Mouse (Mus musculus): Measurements from ENCODE around the gene Aldh3b3. TPM values are rescaled to one million over a fixed set of nuclear protein-coding genes. Genes with fewer than 3 reads are reported as not detected.

Aldh3b3 gene
- polyA plus RNA-seq, 1 experiment, result not detected

GRCm38 (mm10) chr19:4018743-4019583 is 60.5 kb downstream of the Aldh3b3 start:
- Histone ChIP-seq H3K27me3 (ENCODE audit: control insufficient read depth, insufficient read depth, low read length, poor library complexity, severe bottlenecking) (no peaks in the 10 kb centered on the region), H3K4me1 (ENCODE audit: control insufficient read depth, insufficient read depth, low read length) (no peaks in the 10 kb centered on the region), H3K9ac (ENCODE audit: low read depth, poor library complexity, severe bottlenecking) (no peak overlapping the region), H3K4me3 (ENCODE audit: low read depth, low read length) (no peak overlapping the region), H3K9me3 (replicated peaks; ENCODE audit: control insufficient read depth, insufficient read depth, low read length, poor library complexity, severe bottlenecking) (no peaks in the 10 kb centered on the region), H3K27ac (ENCODE audit: insufficient read depth, low read length) (no peak overlapping the region), H3K36me3 (ENCODE audit: control insufficient read depth, insufficient read depth, low read length, poor library complexity, severe bottlenecking) (no peaks in the 10 kb centered on the region)
- TF ChIP-seq POLR2A (IDR thresholded peaks at IDR 0.05; ENCODE audit: insufficient read depth, low read length) (no peak), CTCF (IDR thresholded peaks at IDR 0.05; ENCODE audit: low read depth, low read length) (peak; percentile 73)

Other genes with a start within 250 kb of the Aldh3b3 start
- gene Kmt5b, start 191.2 kb upstream of the Aldh3b3 start, polyA plus RNA-seq (2011; ENCODE audit: insufficient read depth, insufficient read length, low read depth, missing spikeins), result 34.6 and 39.4 TPM in 2 replicates
- 142 and 148 TPM in 2 replicates for gene Chka, start 106.9 kb upstream of the Aldh3b3 start, polyA plus RNA-seq (2011; ENCODE audit: insufficient read depth, insufficient read length, low read depth, missing spikeins)
- 25.2 and 30.0 TPM in 2 replicates for gene Tcirg1, start 51.5 kb upstream of the Aldh3b3 start, polyA plus RNA-seq (2011; ENCODE audit: insufficient read depth, insufficient read length, low read depth, missing spikeins)
- 91.7 and 112 TPM in 2 replicates for gene Ndufs8, start 45.9 kb upstream of the Aldh3b3 start, polyA plus RNA-seq (2011; ENCODE audit: insufficient read depth, insufficient read length, low read depth, missing spikeins)
- 0.66 and 0.96 TPM in 2 replicates for gene Aldh3b1, start 28.8 kb upstream of the Aldh3b3 start, polyA plus RNA-seq (2011; ENCODE audit: insufficient read depth, insufficient read length, low read depth, missing spikeins)
- gene Unc93b1, start 23.5 kb upstream of the Aldh3b3 start, polyA plus RNA-seq (2011; ENCODE audit: insufficient read depth, insufficient read length, low read depth, missing spikeins), result 12.1 and 13.5 TPM in 2 replicates
- gene Aldh3b2, start 13.7 kb downstream of the Aldh3b3 start, polyA plus RNA-seq (2011; ENCODE audit: insufficient read depth, insufficient read length, low read depth, missing spikeins), result 1.3 and 1.4 TPM in 2 replicates
- 4.8 and 7.8 TPM in 2 replicates for gene Acy3, start 27.9 kb downstream of the Aldh3b3 start, polyA plus RNA-seq (2011; ENCODE audit: insufficient read depth, insufficient read length, low read depth, missing spikeins)
- not detected in 2 replicates for gene Tbx10, start 34.1 kb downstream of the Aldh3b3 start, polyA plus RNA-seq (2011; ENCODE audit: insufficient read depth, insufficient read length, low read depth, missing spikeins)
- gene Nudt8, start 41.9 kb downstream of the Aldh3b3 start, polyA plus RNA-seq (2011; ENCODE audit: insufficient read depth, insufficient read length, low read depth, missing spikeins), result 17.3 and 20.8 TPM in 2 replicates
- gene Gm49405, start 42.0 kb downstream of the Aldh3b3 start, polyA plus RNA-seq (2011; ENCODE audit: insufficient read depth, insufficient read length, low read depth, missing spikeins), result 2.4 and 3.0 TPM in 2 replicates
- 2.9 and 3.6 TPM in 2 replicates for gene Doc2g, start 44.7 kb downstream of the Aldh3b3 start, polyA plus RNA-seq (2011; ENCODE audit: insufficient read depth, insufficient read length, low read depth, missing spikeins)
- 77.9 and 89.6 TPM in 2 replicates for gene Ndufv1, start 54.2 kb downstream of the Aldh3b3 start, polyA plus RNA-seq (2011; ENCODE audit: insufficient read depth, insufficient read length, low read depth, missing spikeins)
- 119 and 155 TPM in 2 replicates for gene Gstp1, start 79.3 kb downstream of the Aldh3b3 start, polyA plus RNA-seq (2011; ENCODE audit: insufficient read depth, insufficient read length, low read depth, missing spikeins)
- 29.3 and 32.1 TPM in 2 replicates for gene Gstp2, start 87.4 kb downstream of the Aldh3b3 start, polyA plus RNA-seq (2011; ENCODE audit: insufficient read depth, insufficient read length, low read depth, missing spikeins)
- gene Gstp3, start 100.9 kb downstream of the Aldh3b3 start, polyA plus RNA-seq (2011; ENCODE audit: insufficient read depth, insufficient read length, low read depth, missing spikeins), result 0.91 and 2.3 TPM in 2 replicates
- gene Cabp2, start 122.9 kb downstream of the Aldh3b3 start, polyA plus RNA-seq (2011; ENCODE audit: insufficient read depth, insufficient read length, low read depth, missing spikeins), result not detected in 2 replicates
- 26.9 and 32.5 TPM in 2 replicates for gene Cdk2ap2, start 138.5 kb downstream of the Aldh3b3 start, polyA plus RNA-seq (2011; ENCODE audit: insufficient read depth, insufficient read length, low read depth, missing spikeins)
- 9.8 and 11.2 TPM in 2 replicates for gene Pitpnm1, start 141.4 kb downstream of the Aldh3b3 start, polyA plus RNA-seq (2011; ENCODE audit: insufficient read depth, insufficient read length, low read depth, missing spikeins)
- 43.8 and 51.3 TPM in 2 replicates for gene Aip, start 167.2 kb downstream of the Aldh3b3 start, polyA plus RNA-seq (2011; ENCODE audit: insufficient read depth, insufficient read length, low read depth, missing spikeins)
- gene Gpr152, start 181.1 kb downstream of the Aldh3b3 start, polyA plus RNA-seq (2011; ENCODE audit: insufficient read depth, insufficient read length, low read depth, missing spikeins), result not detected in 2 replicates
- gene Cabp4, start 185.4 kb downstream of the Aldh3b3 start, polyA plus RNA-seq (2011; ENCODE audit: insufficient read depth, insufficient read length, low read depth, missing spikeins), result not detected in 2 replicates
- 82.4 and 88.1 TPM in 2 replicates for gene Coro1b, start 190.0 kb downstream of the Aldh3b3 start, polyA plus RNA-seq (2011; ENCODE audit: insufficient read depth, insufficient read length, low read depth, missing spikeins)
- gene Ptprcap, start 195.0 kb downstream of the Aldh3b3 start, polyA plus RNA-seq (2011; ENCODE audit: insufficient read depth, insufficient read length, low read depth, missing spikeins), result not detected in 2 replicates
- gene Rps6kb2, start 204.7 kb downstream of the Aldh3b3 start, polyA plus RNA-seq (2011; ENCODE audit: insufficient read depth, insufficient read length, low read depth, missing spikeins), result 17.1 and 27.3 TPM in 2 replicates
- gene Carns1, start 216.8 kb downstream of the Aldh3b3 start, polyA plus RNA-seq (2011; ENCODE audit: insufficient read depth, insufficient read length, low read depth, missing spikeins), result 1.7 and 2.1 TPM in 2 replicates
- 1.2 TPM in 2 replicates for gene Tbc1d10c, start 232.6 kb downstream of the Aldh3b3 start, polyA plus RNA-seq (2011; ENCODE audit: insufficient read depth, insufficient read length, low read depth, missing spikeins)
- gene Ppp1ca, start 233.4 kb downstream of the Aldh3b3 start, polyA plus RNA-seq (2011; ENCODE audit: insufficient read depth, insufficient read length, low read depth, missing spikeins), result 295 and 298 TPM in 2 replicates
- gene Rad9a, start 243.0 kb downstream of the Aldh3b3 start, polyA plus RNA-seq (2011; ENCODE audit: insufficient read depth, insufficient read length, low read depth, missing spikeins), result 42.3 and 48.2 TPM in 2 replicates